Mouse (Mus musculus) c-Kit-positive CD71-positive TER-119-negative erythroid progenitor cells, embryonic 14.5 days (primary cell): ENCODE measurements around the gene Ccdc88c.

Experiments
- DNase-seq: peaks from one replicate; pipeline ENCODE4 v3.0.0-alpha.2; 2013; ENCODE audit warnings: low read depth

Gene Ccdc88c

DNA sequence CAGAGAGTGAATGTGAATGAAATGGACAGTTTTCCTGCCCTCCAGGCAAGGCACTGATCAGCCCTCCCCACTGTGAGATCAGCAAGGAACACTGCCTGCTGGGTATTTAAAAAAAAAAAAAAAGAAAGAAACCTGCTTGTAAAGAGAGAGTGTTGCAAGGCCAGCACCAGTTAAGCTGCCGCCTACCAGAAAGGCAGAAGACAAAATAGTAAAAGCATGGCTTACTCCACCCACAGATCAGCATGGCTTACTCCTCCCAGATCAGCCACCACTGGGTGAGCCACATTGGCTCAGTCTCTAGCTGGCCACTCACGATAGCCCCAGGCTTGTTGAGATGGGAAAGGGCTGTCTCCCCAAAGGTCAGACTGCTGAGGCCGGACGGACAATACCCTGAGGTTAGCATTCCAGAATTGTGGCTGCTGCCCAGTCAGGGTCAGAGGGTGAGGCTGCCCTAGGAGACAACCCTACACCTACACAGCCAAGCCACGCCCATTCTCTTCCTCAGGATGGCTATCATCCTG, 32.4 kb downstream of the Ccdc88c start:
- no peak for DNase-seq

DNA sequence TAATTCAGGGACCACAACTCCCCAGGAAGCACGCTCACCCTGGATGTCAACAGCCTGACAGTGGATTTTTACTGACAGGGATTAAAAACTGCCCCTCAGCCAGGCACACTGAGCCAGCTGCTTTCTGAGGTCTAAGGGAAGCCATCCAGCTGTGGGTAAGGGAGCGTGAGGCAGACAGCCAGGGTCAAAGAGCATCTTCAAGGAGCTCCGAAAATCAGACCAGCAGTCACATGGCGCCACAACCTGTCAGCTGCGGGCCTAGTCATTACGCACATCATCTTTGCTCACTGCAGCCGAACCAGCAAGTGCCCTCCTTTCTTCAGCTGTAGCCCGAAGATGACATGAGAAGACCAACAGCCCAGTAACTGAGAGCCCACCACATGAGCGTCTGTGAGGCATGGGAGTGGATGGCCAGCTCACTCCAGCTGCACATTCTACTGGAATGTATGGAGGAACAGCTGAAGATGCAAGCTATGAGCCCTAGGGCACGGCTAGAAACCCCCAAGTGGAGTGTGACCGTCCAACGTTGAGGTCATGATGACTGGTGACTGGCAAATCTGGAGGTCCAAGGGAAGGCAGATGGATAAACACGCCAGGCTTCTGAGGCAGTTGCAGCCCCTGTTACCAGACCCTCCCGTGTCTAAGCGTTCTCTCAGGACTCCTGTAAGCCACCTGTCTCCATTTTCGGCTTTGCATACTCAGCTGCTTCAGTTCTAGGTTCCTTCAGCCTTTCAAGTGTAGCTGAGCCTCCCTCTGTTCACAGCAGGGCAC, 33.1 kb downstream of the Ccdc88c start:
- no peak for DNase-seq

DNA sequence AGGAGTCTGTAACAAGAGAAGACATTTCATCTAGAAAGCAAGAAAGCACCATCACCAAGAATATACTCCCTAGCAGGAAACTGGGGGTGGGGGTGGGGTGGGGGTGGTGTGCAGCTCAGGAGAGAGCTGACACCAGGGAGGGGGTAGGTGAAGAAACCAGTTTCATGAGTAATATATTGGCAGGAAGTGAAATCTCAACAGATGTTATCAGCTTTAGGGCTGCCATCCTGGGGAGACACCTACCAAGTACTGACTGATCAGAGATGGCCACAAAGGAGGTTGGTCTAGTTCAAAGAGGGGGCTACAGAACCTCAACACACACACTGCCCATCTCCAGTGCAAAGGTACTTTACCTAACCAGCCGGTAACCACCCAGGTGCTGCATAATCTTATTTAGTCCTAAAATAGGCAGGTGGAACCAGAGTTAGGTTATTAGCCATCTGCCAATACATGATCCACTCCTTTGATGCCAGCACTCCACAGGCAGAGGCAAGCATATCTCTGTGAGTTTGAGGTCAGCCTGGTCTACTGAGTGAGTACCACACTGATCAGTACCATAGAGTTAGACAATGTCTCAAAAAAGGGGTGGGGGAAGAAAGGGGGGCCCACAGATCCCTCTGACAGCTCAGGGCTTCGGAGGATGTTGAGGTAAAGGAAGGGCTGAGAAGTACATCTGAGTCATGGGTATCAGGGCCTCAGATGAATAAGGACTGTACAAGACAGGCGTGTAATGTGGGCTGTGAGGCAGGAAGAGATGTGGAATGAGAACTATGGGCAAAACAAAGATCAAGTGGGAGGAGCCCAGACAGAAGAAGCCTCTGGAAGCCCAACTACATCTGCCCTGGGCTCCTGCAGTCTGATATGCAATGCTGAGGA, 34.5 kb downstream of the Ccdc88c start:
- DNase-seq: no peak

DNA sequence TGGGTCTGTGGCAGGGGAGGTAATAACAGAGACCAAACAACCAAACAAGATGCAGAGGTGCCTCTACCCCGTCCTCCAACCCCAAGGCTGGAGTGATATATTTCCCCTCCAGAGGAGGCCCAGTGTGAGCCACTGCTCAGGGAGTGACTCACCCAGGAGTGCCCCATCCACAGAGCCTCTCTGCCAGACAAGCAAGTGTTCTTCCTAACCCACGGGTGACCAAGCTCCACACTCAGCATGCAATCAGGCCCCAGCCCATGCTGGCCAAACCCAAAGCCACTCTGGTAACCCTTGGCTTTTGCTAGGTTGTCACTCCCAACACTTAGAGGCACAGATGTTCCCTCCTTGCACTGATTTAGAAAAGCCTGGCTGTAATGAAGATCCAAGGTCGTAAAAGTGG, 35.7 kb downstream of the Ccdc88c start:
- DNase-seq: no peak

DNA sequence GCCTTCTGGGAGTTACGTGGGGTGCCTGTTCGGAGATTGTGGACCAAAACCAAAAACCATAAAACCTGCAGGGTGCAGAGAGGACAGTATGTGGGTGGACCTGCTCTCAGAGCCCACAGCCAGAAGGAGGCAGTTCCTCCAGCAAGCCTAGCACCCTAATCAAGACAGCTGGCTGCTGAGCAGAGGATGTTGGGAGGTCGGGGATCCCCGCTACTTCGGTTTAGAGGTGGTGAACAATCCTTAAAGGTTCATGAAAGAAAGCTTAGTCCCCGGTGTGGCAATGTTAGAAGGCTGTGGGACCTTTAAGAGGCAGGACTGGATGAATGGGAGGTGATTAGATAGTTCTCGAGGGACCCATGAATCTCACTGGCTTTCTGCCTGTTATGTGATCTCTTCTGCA, 36.4 kb downstream of the Ccdc88c start:
- DNase-seq: no peak

DNA sequence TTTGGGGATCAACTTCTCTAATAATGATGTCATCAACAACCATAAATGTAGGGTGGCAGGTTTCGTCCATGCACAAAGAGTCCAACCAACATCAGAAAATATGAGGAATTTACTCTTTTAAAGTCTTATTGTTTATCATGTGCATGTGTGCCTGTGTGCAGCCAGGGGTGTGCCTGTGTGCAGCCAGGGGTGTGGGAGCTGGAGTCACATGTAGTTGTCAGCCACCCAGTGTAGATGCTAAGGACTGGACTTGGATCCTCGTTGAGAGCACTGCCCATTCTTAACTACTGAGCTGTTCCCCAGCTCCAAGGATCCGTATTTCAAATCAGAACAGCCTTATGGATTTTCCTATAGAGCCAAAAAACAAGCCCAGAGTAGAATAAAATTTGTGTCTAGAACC, 37.7 kb downstream of the Ccdc88c start:
- DNase-seq: no peak

DNA sequence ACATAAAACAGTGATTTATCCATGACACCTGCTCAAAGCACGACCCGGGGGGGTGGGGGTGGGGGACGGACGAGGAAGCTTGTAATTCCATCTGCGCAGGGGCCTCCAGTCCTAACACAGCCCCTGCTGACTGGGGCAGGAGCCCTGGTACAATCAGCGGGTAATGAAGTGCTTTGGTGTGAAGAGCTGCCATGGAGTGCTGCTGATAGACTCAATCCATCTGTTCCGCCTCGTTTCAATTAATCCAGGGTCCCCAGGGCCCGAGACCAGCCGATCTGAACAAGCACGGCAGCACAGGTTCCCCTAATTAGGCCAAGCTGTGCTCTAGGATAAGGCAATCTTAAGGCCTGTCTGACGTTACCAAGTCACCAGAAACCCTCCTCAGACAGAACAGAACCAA, 38.6 kb downstream of the Ccdc88c start:
- DNase-seq: no peak

DNA sequence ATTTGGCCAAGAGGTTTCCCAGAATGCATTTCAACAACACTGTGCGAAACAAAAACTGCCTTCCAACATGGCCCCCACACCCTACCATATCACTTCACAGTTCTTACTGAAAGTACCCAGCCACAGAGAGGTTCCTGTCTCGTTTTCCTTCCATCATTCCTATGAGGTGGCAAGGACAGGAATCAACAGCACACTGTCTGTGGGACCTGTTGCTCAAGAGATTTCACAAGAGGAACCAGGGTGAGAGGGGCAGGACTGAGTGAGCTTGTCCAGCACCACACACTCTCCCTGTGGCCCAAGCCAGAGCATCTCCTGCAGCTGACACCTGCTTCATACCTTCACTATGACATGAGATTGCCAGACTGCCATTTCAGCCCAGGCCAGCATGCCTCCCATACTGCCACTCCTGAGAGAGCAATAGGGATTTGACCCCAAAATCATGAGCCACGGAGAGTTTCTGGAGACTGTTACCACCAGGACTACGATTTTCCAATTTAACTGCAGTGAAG, 39.0 kb downstream of the Ccdc88c start:
- DNase-seq: no peak

DNA sequence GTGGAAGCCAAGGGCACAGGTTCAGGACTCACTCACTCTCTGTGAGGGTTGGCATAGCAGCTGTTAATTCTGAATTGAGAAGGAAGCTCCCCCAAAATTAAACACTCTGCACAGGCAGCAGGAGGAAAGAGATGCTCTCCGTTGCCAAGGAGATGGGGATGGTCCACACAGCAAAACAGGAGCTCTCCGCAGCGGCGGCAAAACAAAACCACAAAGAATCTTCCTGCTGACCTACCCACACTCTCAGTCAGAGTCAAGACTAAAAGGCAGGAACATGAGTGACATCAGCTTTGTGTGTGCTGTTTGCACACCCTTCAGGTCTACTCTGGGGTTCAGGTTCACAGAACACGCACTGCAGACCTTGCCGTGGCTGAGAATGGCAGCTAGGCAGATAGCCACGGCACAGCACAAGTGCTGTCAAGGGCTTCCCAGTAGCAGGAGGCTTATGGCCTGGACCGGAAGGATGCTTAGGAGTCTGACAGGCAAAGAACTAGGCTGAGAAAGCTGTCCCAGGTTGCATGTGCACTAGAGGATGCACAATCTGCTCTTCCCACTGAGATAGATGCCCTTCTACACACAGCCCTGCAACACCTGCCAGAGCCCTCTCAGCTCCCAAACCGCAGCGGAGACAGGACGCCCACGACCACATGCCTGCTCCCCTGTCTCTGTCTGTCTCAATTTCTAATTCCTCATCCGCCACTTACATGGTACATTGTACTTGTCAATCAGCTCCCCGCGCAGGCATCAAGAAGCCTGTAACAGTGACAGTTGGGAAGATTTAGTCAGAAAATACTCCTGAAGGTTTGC, 40.3 kb downstream of the Ccdc88c start:
- DNase-seq: no peak

DNA sequence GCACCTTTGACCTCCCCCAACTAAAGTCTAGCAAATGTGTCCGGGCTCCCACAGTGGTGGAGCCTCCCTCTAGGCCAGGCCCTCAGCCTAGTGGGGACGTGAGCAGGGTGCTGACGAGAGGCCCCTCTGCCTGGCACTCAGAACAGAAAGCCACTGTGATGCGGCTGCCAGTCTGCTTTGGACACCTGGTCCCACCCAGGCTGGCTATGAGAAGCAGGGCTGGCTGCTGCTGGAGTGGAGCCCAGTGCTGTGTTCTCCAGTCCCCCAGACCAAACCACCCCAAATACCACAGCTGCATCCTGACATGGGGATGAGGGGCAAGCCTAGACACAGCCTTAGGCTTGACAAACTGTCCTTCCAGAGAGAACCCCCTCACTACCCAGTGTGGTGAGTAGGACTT, 42.4 kb downstream of the Ccdc88c start:
- DNase-seq: no peak

DNA sequence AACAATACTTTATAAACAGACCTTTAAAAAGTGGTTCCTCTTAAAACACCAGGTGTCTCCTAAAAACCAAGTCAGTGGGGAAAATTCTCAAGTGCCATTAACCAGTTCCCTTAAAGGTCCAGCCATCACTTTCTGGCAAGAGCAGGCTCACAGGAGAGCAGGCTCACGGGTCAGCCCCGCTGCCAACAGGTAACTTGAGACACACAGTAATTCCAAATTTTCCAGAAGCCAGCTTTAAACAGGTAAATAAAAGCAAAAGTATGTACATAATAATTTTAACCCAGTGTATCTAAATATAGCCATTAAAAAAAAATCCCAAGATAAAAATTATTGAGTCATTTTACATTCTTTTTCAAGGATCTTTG, 43.1 kb downstream of the Ccdc88c start:
- DNase-seq: no peak

DNA sequence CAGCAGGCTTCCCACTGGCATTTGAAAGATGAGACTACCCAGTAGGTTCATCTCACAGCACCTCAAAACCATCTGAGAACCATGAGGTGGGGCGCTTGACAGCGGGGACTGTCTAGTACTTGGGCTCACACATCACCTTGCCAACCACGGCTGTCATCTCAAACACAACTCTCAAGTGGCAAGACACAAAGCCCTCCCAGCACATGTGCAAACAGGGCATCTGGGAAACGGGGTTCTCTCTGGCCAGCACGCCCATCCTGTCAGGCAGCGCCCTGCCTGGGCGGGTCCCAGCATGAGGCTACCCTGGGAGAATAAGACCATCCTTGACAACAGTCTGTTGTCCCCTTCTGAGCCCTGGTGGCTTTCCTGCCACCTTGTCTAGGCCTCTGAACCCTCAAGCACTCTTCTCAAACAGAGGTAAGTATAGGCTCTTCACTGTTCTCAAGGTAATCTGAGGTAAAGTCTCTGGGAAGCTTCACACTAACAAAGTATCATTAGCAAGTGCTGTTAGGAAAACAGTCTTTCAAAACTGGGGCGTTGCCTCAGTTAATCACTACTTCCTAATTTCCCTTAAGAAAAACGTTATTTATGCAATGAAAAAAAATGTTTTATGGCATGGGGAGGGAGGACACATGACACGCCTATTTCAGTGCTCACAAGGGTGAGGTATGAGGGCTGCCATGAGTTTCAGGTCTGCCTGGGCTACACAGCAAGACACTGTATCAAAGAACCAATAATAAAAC, 43.6 kb downstream of the Ccdc88c start:
- DNase-seq: no peak

DNA sequence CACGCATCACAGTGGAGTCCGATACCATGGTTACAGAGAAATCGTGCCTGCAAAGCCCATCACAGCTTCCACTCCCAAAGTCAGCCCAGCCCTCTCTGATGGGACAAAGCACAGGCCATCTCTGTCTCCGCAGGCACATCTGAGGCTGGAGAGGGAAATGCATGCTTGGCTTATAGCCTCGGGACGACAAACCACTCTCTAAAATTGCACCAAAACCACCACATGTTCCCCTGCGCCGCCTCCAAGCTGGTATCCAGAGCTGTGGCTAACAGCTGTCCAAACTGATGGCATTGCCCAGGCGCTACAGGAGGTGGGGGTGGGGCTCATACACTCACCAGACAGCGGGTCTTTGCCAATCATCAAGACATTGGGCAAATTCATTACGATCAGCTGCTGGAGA, 45.3 kb downstream of the Ccdc88c start:
- DNase-seq: no peak

DNA sequence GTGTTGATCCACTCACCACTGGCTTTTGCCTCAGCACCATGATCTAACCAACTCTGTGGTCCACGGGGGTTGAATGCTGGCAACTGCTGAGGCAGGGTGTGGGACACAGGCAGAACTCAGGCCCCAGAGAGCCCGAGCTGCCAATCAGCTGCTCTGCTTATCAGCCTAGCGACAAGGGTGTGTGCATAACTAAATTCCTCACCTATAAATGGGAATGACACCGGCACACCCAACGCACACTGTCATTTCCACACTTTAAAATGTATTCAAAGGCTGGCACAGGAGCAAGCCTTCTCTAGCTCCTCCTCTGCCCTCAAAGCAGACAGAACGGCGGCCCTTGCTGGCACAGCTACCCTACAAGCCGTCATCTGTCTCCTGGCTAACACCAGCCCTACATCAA, 46.6 kb downstream of the Ccdc88c start:
- DNase-seq: no peak

DNA sequence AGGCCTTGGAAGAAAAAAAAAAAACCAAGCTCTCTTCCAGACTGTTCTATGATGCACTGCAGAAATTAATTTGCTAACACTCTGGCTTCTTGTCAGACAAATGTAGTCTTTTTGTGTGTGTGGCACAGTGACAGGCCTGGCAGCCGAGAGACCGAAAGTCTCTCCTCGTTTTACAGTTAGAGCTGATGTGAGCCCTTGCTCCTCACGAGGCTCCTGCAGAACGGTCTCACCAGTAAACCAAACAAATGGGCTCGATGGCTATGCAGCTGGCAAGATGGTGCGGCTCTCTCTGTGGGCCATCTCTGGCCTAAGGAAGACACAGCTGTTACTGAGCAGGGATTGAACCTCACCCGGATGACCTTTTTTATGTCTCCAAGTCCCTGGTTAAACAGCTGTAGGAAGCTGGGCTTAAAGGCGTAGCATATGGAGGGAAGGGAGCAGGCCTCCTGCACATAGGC, 48.3 kb downstream of the Ccdc88c start:
- no peak for DNase-seq

DNA sequence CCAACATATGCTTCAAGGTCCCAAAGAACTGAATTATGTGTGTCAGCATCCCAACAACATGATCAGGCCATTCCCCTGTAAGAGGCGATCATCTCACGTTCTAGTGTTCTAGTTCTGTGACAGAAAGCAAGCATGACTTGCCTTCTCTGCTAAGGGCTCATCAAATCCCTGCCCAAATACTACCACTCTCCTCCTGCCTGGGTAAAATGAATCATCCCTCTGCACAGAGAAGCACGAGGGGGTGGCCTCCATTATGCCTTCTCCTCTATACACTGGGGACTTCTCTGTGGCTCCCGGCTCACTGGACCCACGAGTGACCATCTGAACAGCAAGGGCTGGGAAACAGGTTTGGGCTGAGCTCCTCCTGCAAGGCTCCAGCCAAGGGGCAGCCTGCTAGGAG, 49.2 kb downstream of the Ccdc88c start:
- no peak for DNase-seq

DNA sequence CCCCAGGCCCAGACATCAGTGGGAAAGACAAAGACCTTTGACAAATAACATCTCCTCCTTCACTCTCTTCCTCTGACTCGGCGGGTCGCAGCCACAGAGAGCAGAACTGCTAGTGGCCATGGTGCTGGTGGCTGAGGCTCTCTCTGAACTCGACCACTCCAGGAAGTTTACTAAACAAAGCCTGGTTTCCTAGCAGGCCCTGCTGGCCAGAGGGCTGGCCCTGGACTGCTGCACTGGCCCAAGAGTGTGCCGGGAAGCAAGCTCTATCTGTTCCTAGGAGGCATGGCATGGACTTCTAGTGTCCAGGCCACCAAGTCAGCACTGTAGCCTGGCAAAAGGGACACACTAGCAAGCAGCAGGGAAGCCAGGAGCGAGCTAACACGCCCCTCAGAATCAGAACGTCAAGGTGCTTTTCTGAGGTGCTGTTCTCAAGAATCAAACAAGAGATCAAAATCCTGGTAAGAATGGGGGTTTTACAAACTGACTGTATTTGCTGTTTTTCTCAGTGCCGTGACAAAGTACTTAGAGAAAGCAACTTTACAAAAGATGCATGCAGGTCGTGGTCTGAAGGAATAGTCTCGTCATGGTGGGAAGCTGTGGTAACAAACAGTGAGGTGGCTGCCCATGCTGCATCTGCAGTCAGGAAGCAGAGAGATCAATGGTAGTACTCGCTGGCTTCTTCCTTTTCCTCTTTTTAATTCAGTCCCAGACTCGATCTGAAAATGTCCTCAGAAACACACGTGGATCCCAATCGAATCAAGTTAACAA, 50.7 kb downstream of the Ccdc88c start:
- no peak for DNase-seq

DNA sequence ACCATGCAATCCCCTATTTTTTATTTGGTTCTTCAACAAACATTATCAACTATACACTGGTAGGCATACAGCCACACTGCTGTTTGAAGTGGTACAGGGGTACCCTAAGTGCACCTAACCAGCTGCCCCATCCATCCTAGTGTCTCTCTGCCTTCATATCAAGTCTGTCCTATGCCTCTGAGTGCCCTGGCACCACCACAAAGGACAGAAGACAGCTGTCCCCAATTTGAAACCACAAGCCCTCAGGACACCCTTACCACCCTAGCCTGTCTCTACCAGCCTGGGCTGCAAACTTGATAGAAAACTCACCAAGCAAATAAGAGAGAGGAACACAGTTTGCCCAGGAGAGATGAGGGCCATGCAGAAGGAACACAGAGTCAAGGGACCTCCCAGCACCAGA, 51.3 kb downstream of the Ccdc88c start:
- DNase-seq: no peak

DNA sequence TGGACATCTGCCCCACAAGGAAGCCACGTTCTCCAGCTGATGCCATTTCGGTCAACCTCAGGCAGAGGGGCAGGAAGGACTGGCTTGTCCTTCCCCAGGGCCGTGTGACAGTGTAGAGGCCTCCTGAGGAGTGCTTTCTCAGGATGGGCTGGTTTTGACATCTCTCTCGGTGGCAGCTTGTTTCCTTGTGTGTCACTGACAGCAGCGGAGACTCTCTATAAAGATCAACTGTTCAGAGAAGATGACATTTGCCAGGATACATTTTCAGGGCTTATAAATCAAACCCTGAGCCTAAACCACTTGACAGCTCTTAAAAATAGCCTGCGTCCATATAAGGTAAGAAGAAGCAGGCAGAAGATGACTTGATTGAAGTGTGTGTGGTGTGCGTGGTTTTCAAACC, 59.0 kb downstream of the Ccdc88c start:
- no peak for DNase-seq

DNA sequence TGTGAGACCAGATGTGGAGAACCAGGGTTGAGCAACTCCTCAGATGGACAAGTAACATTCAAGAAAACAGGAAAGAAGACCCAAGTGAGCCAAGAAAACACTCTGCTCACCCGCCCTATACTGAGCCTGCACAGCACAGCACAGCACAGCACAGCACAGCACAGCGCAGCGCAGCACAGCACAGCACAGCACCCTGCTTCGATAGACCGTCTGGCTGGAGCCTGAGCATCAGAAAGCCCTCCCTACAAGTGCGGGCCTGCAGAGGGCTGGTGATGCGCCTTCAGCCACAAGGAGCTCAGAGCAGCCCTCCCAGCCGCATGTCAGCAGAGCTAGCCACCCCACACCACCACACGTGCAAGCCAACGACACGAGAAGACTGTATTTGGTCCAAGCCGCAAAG, 61.5 kb downstream of the Ccdc88c start:
- DNase-seq: no peak

DNA sequence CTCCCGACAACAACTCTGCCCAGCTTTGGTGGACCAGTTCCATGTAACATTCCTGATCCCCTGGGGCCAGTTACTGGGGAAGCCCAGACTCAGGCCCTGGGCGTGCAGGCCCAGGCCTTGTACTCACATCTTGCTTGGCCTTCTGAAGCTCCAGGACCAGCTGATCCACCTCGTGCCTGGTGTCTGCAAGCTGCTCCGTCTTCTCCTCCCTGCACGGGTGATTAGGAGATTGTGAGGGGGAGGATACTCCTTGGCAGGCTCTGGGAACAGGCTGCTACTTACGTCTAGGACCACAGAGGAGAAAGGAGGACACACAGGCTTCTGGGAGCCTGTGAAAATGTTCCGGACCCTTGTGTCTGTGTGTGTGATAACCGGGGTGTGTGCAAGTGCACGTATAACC, 62.6 kb downstream of the Ccdc88c start:
- no peak for DNase-seq
